Mouse (Mus musculus) liver, postnatal 0 days (tissue): ENCODE results near the gene Tnnt3. TPM values are rescaled to one million over a fixed set of nuclear protein-coding genes. Genes with fewer than 3 reads are reported as not detected.

Experiments used
- ATAC-seq: fragments of 200-750 bp; cut with Nextera tagmentation; 2 replicates; pipeline ENCODE4 v1.8.0; 2017; ENCODE audit warnings: mild to moderate bottlenecking, moderate library complexity
- DNase-seq: peaks from one replicate; pipeline ENCODE4 v3.0.0-alpha.2; 2016
- H3K27ac ChIP-seq: fragments of 300-500 bp; sonication (generic); 2 replicates; pipeline ENCODE4 v1.5.1; 2014; ENCODE audit warnings: antibody characterized with exemption, moderate library complexity, mild to moderate bottlenecking, low read depth
- H3K27me3 ChIP-seq: fragments of 300-500 bp; sonication (generic); 2 replicates; pipeline ENCODE4 v1.6.1; 2014; ENCODE audit warnings: low read length, control low read depth, mixed read lengths; ENCODE audit not compliant: insufficient read depth
- H3K36me3 ChIP-seq: fragments of 300-500 bp; sonication (generic); replicated peaks from 2 replicates; pipeline ENCODE4 v1.6.1; 2014; ENCODE audit warnings: mild to moderate bottlenecking, control low read depth, low read length, moderate library complexity, mixed read lengths; ENCODE audit not compliant: insufficient read depth
- H3K4me1 ChIP-seq: fragments of 300-500 bp; sonication (generic); 2 replicates; pipeline ENCODE4 v1.6.1; 2014; ENCODE audit warnings: antibody characterized with exemption, mild to moderate bottlenecking, control low read depth; ENCODE audit not compliant: insufficient read depth
- H3K4me2 ChIP-seq: fragments of 300-500 bp; sonication (generic); 2 replicates; pipeline ENCODE4 v1.6.1; 2014; ENCODE audit warnings: low read depth, mild to moderate bottlenecking, low read length, moderate library complexity, mixed read lengths
- H3K4me3 ChIP-seq: fragments of 300-500 bp; sonication (generic); 2 replicates; pipeline ENCODE4 v1.5.1; 2014; ENCODE audit warnings: low read depth, low read length
- H3K9ac ChIP-seq: fragments of 300-500 bp; sonication (generic); replicated peaks from 2 replicates; pipeline ENCODE4 v1.6.1; 2014; ENCODE audit warnings: mild to moderate bottlenecking, moderate library complexity
- H3K9me3 ChIP-seq: fragments of 300-500 bp; sonication (generic); 2 replicates; pipeline ENCODE4 v1.6.1; 2016; ENCODE audit warnings: mild to moderate bottlenecking, control low read depth, low read length, mixed read lengths
- CTCF ChIP-seq: sonication (generic); IDR thresholded peaks from 2 replicates; pipeline ENCODE4 v1.5.1; 2016; ENCODE audit warnings: antibody characterized with exemption, low read depth
- EP300 ChIP-seq: IDR thresholded peaks from 2 replicates; pipeline ENCODE4 v1.6.1; 2016; ENCODE audit warnings: antibody characterized with exemption, low read depth, mild to moderate bottlenecking
- WGBS: fragments of 180-500 bp; shearing (Covaris S2); extraction: QIAGEN DNeasy Blood & Tissue Kit; methylation state at CpG from one replicate; pipeline ENCODE4 v1.1.7; 2014; ENCODE audit not compliant: insufficient replicate concordance; 5-methylcytosine and 5-hydroxymethylcytosine counted together
- polyA plus RNA-seq: library from polyadenylated mRNA; unstranded; fragments of >200 nt; fragmentation: Nextera tagmentation; extraction: Ambion mirVana; gene quantifications from 2 replicates; pipeline ENCODE4 v1.2.1, GENCODE M21; 2015

Tnnt3 gene
- polyA plus RNA-seq, 1 experiment from 2014 or later = 3.6 TPM

- Histone ChIP-seq H3K4me2 (no peak overlapping the region), H3K9me3 (no peaks in the 10 kb centered on the region), H3K36me3 (no peaks in the 10 kb centered on the region; the same call in 1 of the 2 replicates), H3K27ac (no peak overlapping the region), H3K4me3 (no peak overlapping the region), H3K9ac (no peak overlapping the region), H3K4me1 (no peaks in the 10 kb centered on the region), H3K27me3 (no peaks in the 10 kb centered on the region)
- no peak for ATAC-seq
- DNase-seq = no peak
- WGBS = 67% methylated on average over 3 of the region's 3 CpGs
- TF ChIP-seq EP300 = no peak
- TF ChIP-seq CTCF = no peak
These were observed 2.5 kb upstream of the Tnnt3 start for GRCm38 (mm10) chr7:142496158-142496557.

GRCm38 (mm10) chr7:142496800-142497199, 1.8 kb upstream of the Tnnt3 start:
- TF ChIP-seq CTCF (peak; percentile 59), EP300 (no peak)
- Histone ChIP-seq H3K9ac (no peak overlapping the region), H3K27me3 (no peaks in the 10 kb centered on the region), H3K4me2 (no peak overlapping the region), H3K9me3 (no peaks in the 10 kb centered on the region), H3K36me3 (no peaks in the 10 kb centered on the region; the same call in 1 of the 2 replicates), H3K27ac (no peak overlapping the region), H3K4me3 (no peak overlapping the region), H3K4me1 (no peaks in the 10 kb centered on the region)
- 77% methylated on average over 5 of the region's 5 CpGs for WGBS
- ATAC-seq (no peak), DNase-seq (no peak)

GRCm38 (mm10) chr7:142497775-142498174, 861 bp upstream of the Tnnt3 start:
- Histone ChIP-seq H3K27ac (no peak overlapping the region), H3K4me3 (no peak overlapping the region), H3K9ac (no peak overlapping the region), H3K4me2 (no peak overlapping the region), H3K9me3 (no peaks in the 10 kb centered on the region), H3K36me3 (no peaks in the 10 kb centered on the region), H3K4me1 (no peaks in the 10 kb centered on the region), H3K27me3 (no peaks in the 10 kb centered on the region)
- 74% methylated on average over 2 of the region's 2 CpGs for WGBS
- DNase-seq = no peak
- TF ChIP-seq EP300 (no peak), CTCF (peak; percentile 63)
- no peak for ATAC-seq

- no peak for ATAC-seq
- 52% methylated on average over 5 of the region's 5 CpGs for WGBS
- no peaks in the 10 kb centered on the region for H3K4me1 ChIP-seq
- no peak overlapping the region for H3K27ac ChIP-seq
- H3K4me2 ChIP-seq = no peak overlapping the region
- H3K36me3 ChIP-seq = no peaks in the 10 kb centered on the region
- H3K9ac ChIP-seq = no peak overlapping the region
- H3K27me3 ChIP-seq = no peaks in the 10 kb centered on the region
- TF ChIP-seq CTCF = no peak
- no peak for TF ChIP-seq EP300
- no peaks in the 10 kb centered on the region for H3K9me3 ChIP-seq
- no peak overlapping the region for H3K4me3 ChIP-seq
- no peak for DNase-seq
These were observed 530 bp downstream of the Tnnt3 start for GRCm38 (mm10) chr7:142499010-142499721.

- H3K27ac ChIP-seq = no peak overlapping the region
- no peak for DNase-seq
- ATAC-seq = no peak
- TF ChIP-seq EP300 (no peak), CTCF (no peak)
- no peak overlapping the region for H3K4me3 ChIP-seq
- 57% methylated on average over 1 of the region's 1 CpGs for WGBS
- H3K9me3 ChIP-seq = no peaks in the 10 kb centered on the region
- no peaks in the 10 kb centered on the region for H3K4me1 ChIP-seq
- H3K36me3 ChIP-seq = no peaks in the 10 kb centered on the region
- no peak overlapping the region for H3K9ac ChIP-seq
- H3K27me3 ChIP-seq = no peaks in the 10 kb centered on the region
- H3K4me2 ChIP-seq = no peak overlapping the region
These were observed 1.4 kb downstream of the Tnnt3 start for GRCm38 (mm10) chr7:142500032-142500431.

- Histone ChIP-seq H3K36me3 (no peaks in the 10 kb centered on the region), H3K9ac (no peak overlapping the region), H3K4me3 (no peak overlapping the region), H3K4me1 (no peaks in the 10 kb centered on the region), H3K27me3 (no peaks in the 10 kb centered on the region), H3K27ac (no peak overlapping the region), H3K9me3 (no peaks in the 10 kb centered on the region), H3K4me2 (no peak overlapping the region)
- TF ChIP-seq CTCF = no peak
- no peak for TF ChIP-seq EP300
- ATAC-seq (no peak), DNase-seq (no peak)
- WGBS = 76% methylated on average over 4 of the region's 4 CpGs
These were observed 4.6 kb downstream of the Tnnt3 start for GRCm38 (mm10) chr7:142503206-142503605.
